Mouse (Mus musculus): ENCODE results near the gene Fezf1. TPM values are rescaled to one million over a fixed set of nuclear protein-coding genes. Genes with fewer than 3 reads are reported as not detected.

The Fezf1 gene
- total RNA-seq, 2 experiments from 2014 or later: not detected

DNA sequence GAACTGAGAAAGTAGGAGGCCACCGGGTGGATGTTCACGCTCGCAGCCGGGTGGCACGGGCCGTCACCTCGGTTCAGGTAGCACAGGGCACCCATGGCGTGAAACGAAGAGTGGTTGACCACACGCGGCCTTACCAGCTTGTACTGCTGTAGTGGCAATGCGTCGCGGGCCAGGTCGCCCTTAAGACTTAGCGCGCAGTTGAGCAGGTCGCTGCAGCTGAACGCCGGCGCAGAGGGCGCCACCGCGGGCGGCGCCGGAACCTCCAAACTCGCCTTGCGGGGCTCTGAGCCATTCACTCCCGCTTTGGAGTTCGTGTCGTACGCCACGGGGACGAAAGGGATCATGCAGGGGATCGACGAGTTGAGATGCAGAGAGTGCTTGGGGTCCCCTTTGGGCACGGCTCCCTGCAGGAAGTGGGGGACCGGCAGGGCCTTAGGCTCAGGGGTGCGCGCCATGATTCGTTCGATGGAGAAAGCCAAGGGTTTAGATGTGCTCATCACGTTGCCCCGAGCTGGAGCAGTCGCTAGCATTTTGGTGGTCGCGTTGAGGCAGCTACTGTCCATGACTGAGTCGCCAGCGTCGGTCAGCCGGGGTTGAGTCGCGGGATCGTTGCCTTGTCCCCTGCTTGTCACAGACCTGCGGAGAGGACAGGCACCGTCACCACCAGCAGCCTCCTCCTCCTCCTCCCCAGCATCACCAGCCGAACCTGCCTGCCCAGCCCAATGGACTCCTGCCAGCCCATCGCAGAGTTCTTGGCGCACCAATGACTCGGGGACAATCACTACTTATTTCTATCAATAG lies 450 bp downstream of the Fezf1 start:
- no peak for DNase-seq

DNA sequence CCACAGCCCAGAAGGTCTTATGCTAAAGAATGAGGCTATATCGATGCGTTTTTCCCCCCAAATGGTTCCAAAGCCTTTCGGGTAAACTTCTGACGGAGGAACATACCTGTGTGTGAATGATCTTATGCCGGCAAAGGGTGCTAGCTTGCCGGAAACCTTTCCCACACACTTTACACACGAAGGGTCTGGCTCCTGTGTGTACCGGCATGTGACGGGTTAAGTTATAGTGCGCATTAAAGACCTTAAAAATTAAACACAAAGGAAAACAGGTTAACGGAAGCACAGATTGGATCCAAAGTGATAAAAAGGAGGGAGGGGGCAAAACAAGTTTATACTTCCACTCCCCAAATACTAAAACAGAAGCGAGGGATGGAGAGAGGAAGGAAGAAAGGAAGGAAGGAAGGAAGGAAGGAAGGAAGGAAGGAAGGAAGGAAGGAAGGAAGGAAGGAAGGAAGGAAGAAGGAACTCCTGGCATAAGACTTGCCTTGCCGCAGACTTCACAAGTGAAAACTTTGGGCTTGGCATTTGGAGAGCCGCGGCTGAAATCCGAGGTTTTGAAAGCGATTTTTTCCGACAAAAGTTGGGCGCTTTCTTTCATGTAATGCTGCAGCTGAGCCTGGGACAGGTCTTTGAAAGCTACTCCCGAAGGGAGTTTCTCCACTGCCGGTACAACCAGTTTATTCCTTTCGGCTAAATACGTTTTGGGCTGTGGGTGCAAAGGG lies 1.2 kb downstream of the Fezf1 start:
- DNase-seq: no peak

DNA sequence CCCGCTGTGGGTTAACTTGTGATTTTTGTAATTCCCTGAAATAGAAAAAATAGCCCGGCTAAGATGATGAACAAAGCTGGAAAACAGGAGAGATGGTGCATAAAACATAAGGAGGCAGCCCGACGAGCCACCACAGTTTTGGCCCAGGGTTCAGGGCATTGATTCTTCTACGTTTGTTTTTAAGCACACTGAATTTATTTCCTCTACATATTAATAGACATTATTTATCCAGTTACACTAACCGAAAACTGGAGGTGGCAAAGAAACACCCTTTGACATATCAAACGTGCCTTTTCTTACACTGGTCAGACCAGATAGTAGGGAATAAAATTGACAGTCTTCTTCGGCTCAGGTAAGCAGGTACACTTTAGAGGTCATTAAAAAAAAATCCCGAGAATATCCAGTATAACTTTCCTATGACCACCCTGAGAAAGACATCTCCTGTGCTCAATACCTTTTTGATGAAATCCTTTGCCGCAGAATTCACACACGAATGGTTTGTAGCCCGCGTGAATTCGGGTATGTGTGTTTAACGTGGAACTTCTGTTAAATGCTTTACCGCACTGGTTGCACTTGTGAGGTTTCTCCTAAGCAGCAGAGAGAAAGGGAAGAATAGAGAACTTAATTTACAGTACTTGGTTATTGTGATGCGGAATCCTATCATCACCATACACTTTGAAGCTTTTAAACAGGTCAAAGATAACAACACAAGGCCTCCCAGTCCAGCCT lies 1.9 kb downstream of the Fezf1 start:
- DNase-seq: no peak

DNA sequence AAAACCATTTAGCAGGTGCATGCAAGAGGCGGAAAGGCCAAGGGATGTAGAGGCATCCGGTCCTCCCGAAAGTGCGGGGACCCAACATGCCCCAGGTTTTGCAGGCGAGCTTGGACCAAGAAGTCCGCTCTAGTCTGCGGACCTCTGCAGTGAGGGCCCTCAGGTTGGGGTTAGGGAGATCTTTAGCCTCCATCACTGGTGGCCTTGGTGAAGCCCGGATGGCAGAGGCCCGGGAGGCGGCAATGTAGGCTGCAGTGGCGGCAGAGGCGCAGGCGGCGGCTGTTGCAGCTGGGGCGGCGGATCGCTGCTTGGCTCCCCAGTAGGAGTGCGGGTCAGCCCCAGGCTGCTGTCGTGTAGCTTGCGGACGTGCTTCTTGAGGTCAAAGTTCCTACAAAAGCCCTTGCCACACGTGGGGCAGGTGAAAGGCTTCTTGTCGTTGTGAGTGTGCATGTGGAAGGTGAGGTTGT lies 2.6 kb downstream of the Fezf1 start:
- DNase-seq: no peak

GRCm38 (mm10) chr6:23245121-23245520 lies 3.0 kb downstream of the Fezf1 start:
- DNase-seq: no peak

DNA sequence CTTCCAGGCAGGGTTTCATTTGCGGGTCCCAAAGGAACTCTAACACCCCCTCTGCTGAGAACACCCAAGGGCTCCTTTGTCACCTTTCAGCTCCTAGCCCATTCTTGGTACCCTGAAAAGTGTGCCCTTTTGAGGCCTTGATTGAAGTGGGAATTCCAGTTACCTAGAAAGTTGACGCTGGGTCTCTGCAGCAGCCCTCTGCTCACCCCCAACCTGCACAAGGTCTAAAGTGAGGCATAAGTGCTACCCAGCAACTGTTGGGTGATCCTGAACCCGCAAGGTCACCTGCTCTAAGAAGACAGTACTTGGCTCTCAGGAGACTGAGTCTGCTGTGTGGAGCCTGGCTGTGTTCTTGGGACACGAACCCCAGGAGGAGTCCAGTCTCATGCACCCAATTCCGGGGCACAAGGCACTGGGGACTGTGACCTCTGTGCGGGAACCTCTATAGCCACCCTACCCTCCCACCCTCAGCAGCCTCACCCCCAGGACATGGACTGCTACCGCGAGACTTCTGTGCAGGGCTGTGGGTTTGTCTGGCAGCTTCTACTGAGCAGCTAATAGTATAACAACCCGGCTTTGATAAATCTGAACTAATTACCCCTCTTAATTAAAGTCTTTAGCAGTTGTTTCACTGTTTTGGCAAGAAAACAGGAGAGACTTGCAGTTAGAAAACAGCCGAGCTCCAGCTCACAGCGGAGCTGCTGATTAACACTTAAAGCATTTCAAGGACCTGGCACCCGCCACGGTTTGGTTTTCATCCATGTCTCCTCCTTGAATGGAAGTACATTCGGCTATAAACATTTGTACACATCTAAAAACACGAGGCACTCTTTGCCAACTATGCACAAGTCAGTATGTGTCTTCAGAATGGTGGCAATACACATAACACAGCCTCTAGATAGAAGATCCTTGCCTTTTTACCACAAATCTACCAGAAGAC lies 4.1 kb downstream of the Fezf1 start:
- DNase-seq: no peak

- DNase-seq: no peak
Measured at GRCm38 (mm10) chr6:23211499-23211898, 36.7 kb downstream of the Fezf1 start.

GRCm38 (mm10) chr6:23207791-23208190 lies 40.4 kb downstream of the Fezf1 start:
- DNase-seq: no peak

DNA sequence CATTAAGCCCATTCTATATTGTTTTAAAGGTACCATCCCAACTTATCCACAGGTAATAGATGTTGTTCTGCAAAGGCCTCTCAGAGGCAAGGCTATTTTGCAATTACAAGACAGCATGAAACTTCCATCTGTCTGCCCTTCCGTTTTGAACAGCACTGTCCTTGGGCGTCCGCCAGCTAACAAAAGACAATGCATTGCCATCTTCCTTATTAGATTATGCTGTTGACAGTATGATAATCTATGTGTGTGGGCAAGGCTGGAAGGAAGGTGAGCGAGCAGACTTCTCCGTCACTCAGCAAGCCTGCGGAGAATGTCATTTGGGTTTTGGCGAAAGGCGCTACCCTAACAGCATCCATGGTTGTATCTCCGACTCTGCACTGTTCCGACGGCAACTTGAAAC lies 45.5 kb downstream of the Fezf1 start:
- DNase-seq: no peak

Other genes with a start within 250 kb of the Fezf1 start
- gene Aass, start 115.4 kb downstream of the Fezf1 start, total RNA-seq (2021): under 1 TPM; 0.19 to 0.23 TPM